Mouse (Mus musculus): ENCODE measurements around the gene Rpl7a. TPM values are rescaled to one million over a fixed set of nuclear protein-coding genes. Genes with fewer than 3 reads are reported as not detected.
"Not testable (repeated sequence)": the region's sequence is repeated elsewhere in the genome, so short reads cannot be mapped to it uniquely, and the experiment has no call there.

The Rpl7a gene
- 100 to 1,000 TPM; 255 to 280 TPM for total RNA-seq (2021)
- long read RNA-seq, experiment 1, transcript Rpl7a-201 (8 exons, 914 nt): major isoform, 19 of 43 reads
- long read RNA-seq, experiment 1, partial matches to known transcripts: 22 of 43 reads
- long read RNA-seq, experiment 1, other reads (novel, unspliced or antisense): 2 of 43 reads
- long read RNA-seq, experiment 2, transcript Rpl7a-201 (8 exons, 914 nt): major isoform, 10 of 35 reads
- long read RNA-seq, experiment 2, partial matches to known transcripts: 18 of 35 reads
- long read RNA-seq, experiment 2, other reads (novel, unspliced or antisense): 6 of 35 reads

- DNase-seq (ENCODE audit: low spot score in 2 of 2): peak; percentile 100
- intact Hi-C loops (cut with DNase I): loop anchor here (10.0 kb wide), 1 partner anchor 114 kb away; the partner anchor contains the start of gene Slc2a6
Observed at GRCm38 (mm10) chr2:26910124-26910993, at the start of gene Rpl7a, which contains the start of gene Med22. Gene Rpl7a (plus strand): TSS chr2:26910764. Gene Med22 (minus strand): TSS chr2:26910677.

- no peak for DNase-seq (ENCODE audit: low spot score in 2 of 2)
- intact Hi-C loops (cut with DNase I): no loop called here
Observed at GRCm38 (mm10) chr2:26862856-26863255, 47.7 kb upstream of the Rpl7a start.

- intact Hi-C loops (cut with DNase I): no loop called here
- DNase-seq (ENCODE audit: low spot score in 2 of 2): no peak
Observed at GRCm38 (mm10) chr2:26864879-26865278, 45.7 kb upstream of the Rpl7a start, which contains the start of gene Abo. Gene Abo (minus strand): TSS chr2:26864979.

GRCm38 (mm10) chr2:26870666-26871065 lies 39.9 kb upstream of the Rpl7a start:
- intact Hi-C loops (cut with DNase I): no loop called here
- DNase-seq (ENCODE audit: low spot score in 2 of 2): no peak

- no peak for DNase-seq (ENCODE audit: low spot score in 2 of 2)
- intact Hi-C loops (cut with DNase I): no loop called here
Observed at GRCm38 (mm10) chr2:26878571-26878970, 32.0 kb upstream of the Rpl7a start.

- intact Hi-C loops (cut with DNase I); DNase-seq (ENCODE audit: low spot score in 2 of 2): not testable (repeated sequence)
Observed at GRCm38 (mm10) chr2:26885541-26885940, 25.0 kb upstream of the Rpl7a start.

GRCm38 (mm10) chr2:26886170-26886569 lies 24.4 kb upstream of the Rpl7a start:
- intact Hi-C loops (cut with DNase I); DNase-seq (ENCODE audit: low spot score in 2 of 2): not testable (repeated sequence)

- intact Hi-C loops (cut with DNase I): no loop called here
- no peak for DNase-seq (ENCODE audit: low spot score in 2 of 2)
Observed at GRCm38 (mm10) chr2:26895898-26896297, 14.7 kb upstream of the Rpl7a start.

GRCm38 (mm10) chr2:26900731-26901130 lies 9.8 kb upstream of the Rpl7a start:
- intact Hi-C loops (cut with DNase I): loop anchor here (10.0 kb wide), 1 partner anchor 256 kb away; no protein-coding TSS in a partner anchor
- no peak for DNase-seq (ENCODE audit: low spot score in 2 of 2)

- intact Hi-C loops (cut with DNase I): loop anchor here (10.0 kb wide), 1 partner anchor 257 kb away; no protein-coding TSS in a partner anchor
- no peak for DNase-seq (ENCODE audit: low spot score in 2 of 2)
Observed at GRCm38 (mm10) chr2:26901834-26902400, 8.6 kb upstream of the Rpl7a start.

GRCm38 (mm10) chr2:26902467-26903220 lies 7.9 kb upstream of the Rpl7a start, which contains the start of gene Surf6:
Gene Surf6 (minus strand): TSS chr2:26902879.
- intact Hi-C loops (cut with DNase I): loop anchor here (10.0 kb wide), 1 partner anchor 258 kb away; no protein-coding TSS in a partner anchor
- DNase-seq (ENCODE audit: low spot score in 2 of 2): peak; percentile 97 to 98

- intact Hi-C loops (cut with DNase I): loop anchor here (10.0 kb wide), 1 partner anchor 259 kb away; no protein-coding TSS in a partner anchor
- no peak for DNase-seq (ENCODE audit: low spot score in 2 of 2)
Observed at GRCm38 (mm10) chr2:26903311-26903710, 7.3 kb upstream of the Rpl7a start.

GRCm38 (mm10) chr2:26905936-26906335 lies 4.6 kb upstream of the Rpl7a start:
- intact Hi-C loops (cut with DNase I): loop anchor here (10.0 kb wide), 1 partner anchor 261 kb away; no protein-coding TSS in a partner anchor

GRCm38 (mm10) chr2:26906431-26906830 lies 4.1 kb upstream of the Rpl7a start:
- no peak for DNase-seq (ENCODE audit: low spot score in 2 of 2)
- intact Hi-C loops (cut with DNase I): loop anchor here (10.0 kb wide), 1 partner anchor 262 kb away; no protein-coding TSS in a partner anchor

More at GRCm38 (mm10) chr2:26905936-26906335, 4.6 kb upstream of the Rpl7a start:
- DNase-seq (ENCODE audit: low spot score in 2 of 2): no peak

GRCm38 (mm10) chr2:26907109-26907508 lies 3.5 kb upstream of the Rpl7a start:
- intact Hi-C loops (cut with DNase I): loop anchor here (10.0 kb wide), 1 partner anchor 262 kb away; no protein-coding TSS in a partner anchor
- no peak for DNase-seq (ENCODE audit: low spot score in 2 of 2)

- DNase-seq (ENCODE audit: low spot score in 2 of 2): no peak
- intact Hi-C loops (cut with DNase I): loop anchor here (10.0 kb wide), 1 partner anchor 264 kb away; no protein-coding TSS in a partner anchor
Observed at GRCm38 (mm10) chr2:26908710-26909386, 1.7 kb upstream of the Rpl7a start.

- DNase-seq (ENCODE audit: low spot score in 2 of 2): no peak
- intact Hi-C loops (cut with DNase I): loop anchor here (10.0 kb wide), 1 partner anchor 265 kb away; no protein-coding TSS in a partner anchor
Observed at GRCm38 (mm10) chr2:26909387-26909784, 1.2 kb upstream of the Rpl7a start.
